Mouse (Mus musculus) bone marrow macrophage, adult 2 months (primary cell): Measurements from ENCODE around the gene Abtb2.

Source experiments
- CTCF ChIP-seq: IDR thresholded peaks from 2 replicates; pipeline ENCODE4 v1.5.1; 2012; ENCODE audit warnings: low read depth, mild to moderate bottlenecking, low read length, moderate library complexity
- POLR2A ChIP-seq: IDR thresholded peaks from 2 replicates; pipeline ENCODE4 v1.6.1; 2012; ENCODE audit warnings: mild to moderate bottlenecking, low read depth, low read length, borderline replicate concordance

DNA sequence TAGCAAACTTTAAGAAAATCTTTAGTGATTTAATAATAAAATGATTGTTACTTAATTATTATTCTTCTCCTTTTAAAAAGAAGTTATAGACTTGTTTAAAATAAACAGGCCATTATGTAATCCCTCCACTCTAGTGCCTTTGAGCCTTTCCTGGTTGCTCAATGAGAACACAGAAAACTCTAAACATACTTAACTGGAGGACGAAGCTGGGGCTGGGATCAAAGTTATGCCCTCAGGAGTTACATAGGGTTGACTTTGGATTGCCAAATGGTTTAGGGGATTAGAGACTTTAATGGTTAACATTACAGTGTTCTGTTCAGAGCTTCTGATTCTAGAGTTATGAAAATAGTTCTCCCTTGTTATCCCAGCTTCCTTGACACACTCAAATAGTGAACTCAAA lies 49.6 kb upstream of the Abtb2 start:
- no peak for TF ChIP-seq POLR2A
- TF ChIP-seq CTCF: no peak
